Mouse (Mus musculus): Measurements from ENCODE around the gene Krt79.

GRCm38 (mm10) chr15:101938600-101939308 is 1.4 kb downstream of the Krt79 start:
- TF ChIP-seq CTCF (IDR thresholded peaks at IDR 0.05; ENCODE audit: low read depth, low read length) (no peak), EP300 (IDR thresholded peaks at IDR 0.05; ENCODE audit: insufficient read depth, low read depth, low read length) (no peak), POLR2A (IDR thresholded peaks at IDR 0.05; ENCODE audit: insufficient read depth, low read length) (no peak)
